Mouse (Mus musculus) stomach, embryonic 14.5 days (tissue): ENCODE measurements around the gene Utp3. TPM values are rescaled to one million over a fixed set of nuclear protein-coding genes. Genes with fewer than 3 reads are reported as not detected.

Source experiments
- ATAC-seq: fragments of 200-750 bp; cut with Nextera tagmentation; 2 replicates; pipeline ENCODE4 v1.8.0; 2017; ENCODE audit warnings: low read depth, moderate TSS enrichment; ENCODE audit not compliant: insufficient number of reproducible peaks, insufficient read depth, low FRiP score
- H3K27ac ChIP-seq: fragments of 300-500 bp; sonication (generic); 2 replicates; pipeline ENCODE4 v1.5.1; 2014; ENCODE audit warnings: mild to moderate bottlenecking, low read length, moderate library complexity, mixed read lengths
- H3K27me3 ChIP-seq: fragments of 300-500 bp; sonication (generic); 2 replicates; pipeline ENCODE4 v1.6.1; 2014; ENCODE audit warnings: low read length, control low read depth, mixed read lengths; ENCODE audit not compliant: control insufficient read depth, insufficient read depth
- H3K36me3 ChIP-seq: fragments of 300-500 bp; sonication (generic); 2 replicates; pipeline ENCODE4 v1.6.1; 2014; ENCODE audit warnings: mild to moderate bottlenecking, control low read depth, low read length, moderate library complexity, mixed read lengths; ENCODE audit not compliant: control insufficient read depth, insufficient read depth
- H3K4me1 ChIP-seq: fragments of 300-500 bp; sonication (generic); 2 replicates; pipeline ENCODE4 v1.6.1; 2014; ENCODE audit warnings: low read length, control low read depth, mixed read lengths; ENCODE audit not compliant: control insufficient read depth, insufficient read depth
- H3K4me2 ChIP-seq: fragments of 300-500 bp; sonication (generic); replicated peaks from 2 replicates; pipeline ENCODE4 v1.6.1; 2014; ENCODE audit warnings: low read depth, low read length, control low read depth
- H3K4me3 ChIP-seq: fragments of 300-500 bp; sonication (generic); 2 replicates; pipeline ENCODE4 v1.5.1; 2014; ENCODE audit warnings: low read depth, low read length, control low read depth
- H3K9ac ChIP-seq: fragments of 300-500 bp; sonication (generic); replicated peaks from 2 replicates; pipeline ENCODE4 v1.6.1; 2014; ENCODE audit warnings: low read depth, mild to moderate bottlenecking, control low read depth, low read length, moderate library complexity, mixed read lengths
- H3K9me3 ChIP-seq: fragments of 300-500 bp; sonication (generic); 2 replicates; pipeline ENCODE4 v1.6.1; 2016; ENCODE audit warnings: low read depth, low read length, control low read depth; ENCODE audit not compliant: control insufficient read depth
- WGBS: fragments of 180-500 bp; shearing (Covaris S2); extraction: QIAGEN DNeasy Blood & Tissue Kit; methylation state at CpG from one replicate; pipeline ENCODE4 v1.1.7; 2014; 5-methylcytosine and 5-hydroxymethylcytosine counted together
- polyA plus RNA-seq: library from polyadenylated mRNA; unstranded; fragments of >200 nt; fragmentation: Nextera tagmentation; extraction: Ambion mirVana; gene quantifications from 2 replicates; pipeline ENCODE4 v1.2.1, GENCODE M21; 2014

Utp3 gene
- polyA plus RNA-seq, result 61.9 and 62.1 TPM in 2 replicates

DNA sequence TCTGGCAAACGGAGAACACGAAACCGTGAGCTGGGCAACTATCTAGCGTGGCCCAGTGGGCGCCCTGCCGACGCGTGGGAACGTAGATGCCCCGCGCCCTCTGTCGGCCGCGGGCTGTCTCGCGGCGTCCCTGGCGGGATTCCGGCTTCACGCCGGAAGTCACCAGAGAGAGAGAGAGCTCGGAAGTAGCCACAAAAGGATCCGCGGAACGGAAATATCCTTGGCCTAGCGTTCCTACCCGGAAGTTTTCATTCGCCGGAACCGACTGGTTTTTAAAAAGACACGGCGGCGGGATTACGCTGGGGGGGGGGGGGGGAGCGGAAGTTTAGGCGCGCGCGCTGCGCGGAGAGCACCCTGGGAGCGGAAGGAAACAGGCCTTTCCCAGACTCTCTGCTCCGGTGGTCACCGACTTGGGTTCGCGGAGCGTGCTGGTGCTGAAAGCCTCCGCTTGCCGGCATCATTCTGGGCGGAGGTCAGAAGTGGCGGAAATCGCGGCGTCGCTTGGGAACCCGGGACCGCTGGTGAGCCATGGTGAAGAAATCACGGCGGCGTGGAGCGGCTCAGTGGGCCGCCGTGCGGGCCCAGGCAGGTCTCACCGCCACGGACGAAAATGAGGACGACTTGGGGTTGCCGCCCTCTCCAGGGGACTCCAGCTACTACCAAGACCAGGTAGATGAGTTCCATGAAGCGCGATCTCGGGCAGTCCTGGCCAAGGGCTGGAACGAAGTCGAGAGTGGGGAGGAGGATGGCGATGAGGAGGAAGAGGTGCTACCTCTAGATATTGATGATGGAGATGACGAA, at the start of gene Utp3:
TSS of gene Utp3 (plus strand) at position 377 of the 801 bp plus-strand sequence.
- no peaks in the 10 kb centered on the region for H3K27me3 ChIP-seq
- peak within 1 kb of the TSS; percentile 77 for H3K4me3 ChIP-seq
- no peaks in the 10 kb centered on the region for H3K9me3 ChIP-seq
- H3K4me2 ChIP-seq, result peak within 1 kb of the TSS; percentile 78
- H3K27ac ChIP-seq, result peak within 1 kb of the TSS; percentile 92
- WGBS, result under 1% methylated on average over 70 of the region's 76 CpGs
- no peaks in the 10 kb centered on the region for H3K36me3 ChIP-seq
- H3K4me1 ChIP-seq, result peaks cover 14% of the 10 kb centered on the region
- H3K9ac ChIP-seq, result peak within 1 kb of the TSS; percentile 92
- ATAC-seq, result peak; percentile 95

DNA sequence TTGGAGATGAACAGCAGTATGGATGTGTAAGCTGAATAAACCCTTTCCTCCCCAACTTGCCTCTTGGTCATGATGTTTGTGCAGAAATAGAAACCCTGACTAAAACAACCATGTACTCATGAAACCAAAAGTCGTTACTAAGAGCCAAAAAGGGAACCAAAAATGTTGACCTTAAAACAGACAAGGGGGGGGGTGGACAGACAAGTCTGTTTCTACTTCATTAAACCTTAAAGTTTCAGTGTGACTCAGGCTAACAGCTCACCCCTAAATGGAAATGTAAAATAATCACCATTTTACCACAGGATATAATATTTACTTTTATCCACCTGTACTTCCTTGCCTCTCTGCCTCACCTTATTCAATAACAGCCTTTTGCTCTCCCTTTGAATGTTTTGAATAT, 45.7 kb upstream of the Utp3 start:
- Histone ChIP-seq H3K9ac (no peak overlapping the region), H3K9me3 (no peaks in the 10 kb centered on the region), H3K27me3 (no peaks in the 10 kb centered on the region), H3K4me3 (no peak overlapping the region), H3K4me1 (no peaks in the 10 kb centered on the region), H3K4me2 (no peak overlapping the region), H3K27ac (no peak overlapping the region), H3K36me3 (no peaks in the 10 kb centered on the region)
- WGBS, result 52% methylated on average over 1 of the region's 1 CpGs
- no peak for ATAC-seq

DNA sequence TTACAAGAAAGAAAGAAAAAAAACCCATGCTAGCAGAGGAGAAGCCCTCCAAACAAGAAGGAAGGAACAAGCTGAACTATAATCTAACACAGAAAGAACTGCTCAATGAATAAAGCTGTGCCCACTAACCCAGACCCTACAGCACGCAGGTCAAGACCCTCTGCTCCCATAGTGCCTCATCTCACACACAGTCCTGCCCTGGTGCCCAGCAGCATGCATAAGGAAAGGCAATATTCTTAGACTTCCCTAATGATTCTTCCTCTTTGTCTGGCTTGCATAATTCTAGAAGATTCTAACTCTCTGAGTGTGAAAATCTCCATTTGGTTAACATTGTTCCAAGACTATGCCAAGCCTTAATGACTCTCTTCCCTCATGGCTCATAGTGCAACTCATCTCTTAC, 45.3 kb upstream of the Utp3 start:
- H3K4me2 ChIP-seq, result no peak overlapping the region
- no peak overlapping the region for H3K4me3 ChIP-seq
- no peak for ATAC-seq
- no peaks in the 10 kb centered on the region for H3K9me3 ChIP-seq
- no peaks in the 10 kb centered on the region for H3K4me1 ChIP-seq
- no peaks in the 10 kb centered on the region for H3K27me3 ChIP-seq
- H3K36me3 ChIP-seq, result no peaks in the 10 kb centered on the region
- 78% methylated on average over 1 of the region's 1 CpGs for WGBS
- no peak overlapping the region for H3K9ac ChIP-seq
- H3K27ac ChIP-seq, result no peak overlapping the region

DNA sequence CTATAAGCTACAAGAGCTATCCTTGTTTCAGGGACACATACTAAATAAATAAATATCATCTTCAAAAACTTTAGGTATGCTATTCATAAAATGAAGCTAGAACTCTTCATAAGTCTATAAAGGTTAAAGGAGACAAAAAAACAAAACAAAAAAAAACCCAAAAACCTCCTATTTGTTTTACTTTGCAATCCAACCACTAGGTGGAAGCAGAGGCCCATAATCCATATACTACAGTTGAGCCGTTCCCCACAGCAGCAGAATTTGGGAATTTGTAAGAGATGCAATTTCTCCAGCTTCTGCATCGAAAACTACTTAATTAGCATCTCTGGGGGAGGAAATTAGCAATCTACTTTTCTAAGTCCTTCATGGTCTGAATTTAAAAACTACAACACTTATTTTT, 35.0 kb upstream of the Utp3 start:
- 10% methylated on average over 2 of the region's 2 CpGs for WGBS
- Histone ChIP-seq H3K27ac (no peak overlapping the region), H3K36me3 (no peaks in the 10 kb centered on the region), H3K9ac (no peak overlapping the region), H3K4me2 (no peak overlapping the region), H3K27me3 (no peaks in the 10 kb centered on the region), H3K9me3 (no peaks in the 10 kb centered on the region), H3K4me1 (no peaks in the 10 kb centered on the region), H3K4me3 (no peak overlapping the region)
- no peak for ATAC-seq

DNA sequence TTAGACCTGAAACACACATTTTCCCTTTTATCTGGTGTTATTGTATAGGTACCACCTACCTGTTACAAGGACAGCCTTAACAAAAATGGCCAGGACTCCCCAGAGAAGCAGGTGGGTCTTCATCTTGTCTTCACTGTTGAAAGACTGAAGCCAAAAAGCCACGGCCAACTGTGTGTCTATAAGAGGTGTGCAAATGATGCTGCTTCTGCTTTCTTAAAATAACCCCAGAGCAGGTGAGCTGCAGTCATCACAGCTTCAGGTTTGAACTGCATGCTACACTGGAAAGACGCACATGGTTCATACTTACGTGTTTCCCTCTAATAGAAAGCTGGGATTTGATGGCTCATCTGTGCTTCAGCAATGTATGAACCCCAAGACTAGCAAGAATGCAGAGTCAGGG, 26.6 kb upstream of the Utp3 start, which contains the start of gene Jchain:
TSS of gene Jchain (minus strand) at position 235 of the 400 bp plus-strand sequence.
- no peak within 1 kb of the TSS for H3K27ac ChIP-seq
- ATAC-seq, result no peak
- H3K36me3 ChIP-seq, result no peaks in the 10 kb centered on the region
- H3K9ac ChIP-seq, result no peak within 1 kb of the TSS
- H3K4me2 ChIP-seq, result no peak within 1 kb of the TSS
- no peak within 1 kb of the TSS for H3K4me3 ChIP-seq
- no peaks in the 10 kb centered on the region for H3K9me3 ChIP-seq
- no peaks in the 10 kb centered on the region for H3K4me1 ChIP-seq
- 83% methylated on average over 3 of the region's 3 CpGs for WGBS
- H3K27me3 ChIP-seq, result no peaks in the 10 kb centered on the region

DNA sequence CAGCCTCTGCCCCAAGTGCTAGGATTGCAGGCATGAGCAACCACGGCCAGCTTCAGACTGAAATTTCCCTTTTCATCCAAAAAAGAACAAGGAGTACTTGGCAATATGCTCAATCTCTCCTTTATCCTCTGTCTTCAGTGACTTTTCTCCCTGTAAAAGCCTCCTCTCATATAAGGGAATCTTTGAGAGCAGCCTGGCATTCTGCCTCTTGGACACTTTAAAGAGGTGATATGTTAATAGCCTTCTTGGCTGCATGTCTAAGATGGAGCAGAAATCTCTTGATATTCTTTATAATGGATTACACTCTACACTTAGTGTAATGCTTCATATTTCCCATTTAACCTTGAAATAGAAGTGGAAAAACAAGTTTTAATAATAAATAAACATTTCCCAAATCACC, 23.4 kb upstream of the Utp3 start:
- 56% methylated on average over 1 of the region's 1 CpGs for WGBS
- peak; percentile 46; the same call in 1 of the 2 replicates for ATAC-seq
- Histone ChIP-seq H3K27me3 (no peaks in the 10 kb centered on the region), H3K36me3 (no peaks in the 10 kb centered on the region), H3K9ac (no peak overlapping the region), H3K9me3 (no peaks in the 10 kb centered on the region), H3K4me3 (no peak overlapping the region), H3K27ac (no peak overlapping the region), H3K4me1 (no peaks in the 10 kb centered on the region), H3K4me2 (no peak overlapping the region)

DNA sequence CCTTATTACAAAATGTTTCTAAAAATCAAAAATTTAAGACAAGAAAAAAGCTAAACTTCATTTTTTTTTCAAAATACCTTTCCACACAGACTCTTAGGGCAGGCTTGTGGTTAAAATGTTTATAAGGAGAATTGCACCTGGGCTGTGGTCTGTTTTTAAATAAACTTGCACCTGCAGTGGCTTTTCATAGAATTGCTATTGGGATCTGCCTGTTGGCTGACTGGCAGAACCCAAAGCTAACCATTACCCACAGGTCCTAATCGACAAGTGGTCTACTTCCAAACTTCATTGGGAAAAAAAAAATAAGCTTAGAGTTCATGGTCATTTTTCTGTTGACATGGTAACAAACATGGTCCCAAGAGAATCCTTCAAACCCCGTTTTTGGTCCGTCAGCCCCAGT, 19.6 kb upstream of the Utp3 start:
- Histone ChIP-seq H3K9ac (no peak overlapping the region), H3K27ac (no peak overlapping the region), H3K36me3 (no peaks in the 10 kb centered on the region), H3K4me3 (no peak overlapping the region), H3K9me3 (no peaks in the 10 kb centered on the region), H3K4me2 (no peak overlapping the region), H3K27me3 (no peaks in the 10 kb centered on the region), H3K4me1 (no peaks in the 10 kb centered on the region)
- ATAC-seq, result no peak
- 72% methylated on average over 3 of the region's 3 CpGs for WGBS

DNA sequence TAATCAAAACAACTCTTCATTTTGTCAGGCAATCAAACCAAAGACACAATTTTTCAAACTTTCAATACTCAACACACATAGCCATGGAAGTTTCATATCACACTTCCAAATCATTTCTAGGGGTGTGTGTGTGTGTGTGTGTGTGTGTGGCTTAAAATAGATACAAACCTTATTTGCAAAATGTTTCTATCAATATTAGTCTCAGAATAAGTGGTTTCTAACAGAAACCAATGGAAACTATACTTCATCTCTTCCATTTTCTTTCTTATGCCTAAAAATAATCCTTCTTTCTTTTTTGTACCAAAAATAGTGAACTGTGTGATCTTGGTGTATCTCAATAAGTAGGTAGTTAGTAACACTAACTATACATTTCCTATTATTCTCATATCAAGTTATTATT, 13.4 kb upstream of the Utp3 start:
- Histone ChIP-seq H3K4me3 (no peak overlapping the region), H3K36me3 (no peaks in the 10 kb centered on the region)
- no peak for ATAC-seq

More for the DNA sequence above, 13.4 kb upstream of the Utp3 start:
- H3K9ac ChIP-seq, result no peak overlapping the region
- H3K27ac ChIP-seq, result no peak overlapping the region
- H3K9me3 ChIP-seq, result no peaks in the 10 kb centered on the region
- no peaks in the 10 kb centered on the region for H3K27me3 ChIP-seq
- H3K4me2 ChIP-seq, result no peak overlapping the region
- H3K4me1 ChIP-seq, result no peaks in the 10 kb centered on the region
